Mouse (Mus musculus) E14TG2a.4 (cell line): Measurements from ENCODE around the gene Gas7.
A peak's percentile ranks its signal among the peaks of the same experiment; 100 is the strongest.

Source experiments
- CTCF ChIP-seq: conservative IDR thresholded peaks from 2 replicates; pipeline ENCODE4 v1.5.1; 2014; ENCODE audit warnings: low read length
- NANOG ChIP-seq: IDR thresholded peaks from 2 replicates; pipeline ENCODE4 v1.6.1; 2014; ENCODE audit warnings: borderline replicate concordance, low read length, mixed read lengths

DNA sequence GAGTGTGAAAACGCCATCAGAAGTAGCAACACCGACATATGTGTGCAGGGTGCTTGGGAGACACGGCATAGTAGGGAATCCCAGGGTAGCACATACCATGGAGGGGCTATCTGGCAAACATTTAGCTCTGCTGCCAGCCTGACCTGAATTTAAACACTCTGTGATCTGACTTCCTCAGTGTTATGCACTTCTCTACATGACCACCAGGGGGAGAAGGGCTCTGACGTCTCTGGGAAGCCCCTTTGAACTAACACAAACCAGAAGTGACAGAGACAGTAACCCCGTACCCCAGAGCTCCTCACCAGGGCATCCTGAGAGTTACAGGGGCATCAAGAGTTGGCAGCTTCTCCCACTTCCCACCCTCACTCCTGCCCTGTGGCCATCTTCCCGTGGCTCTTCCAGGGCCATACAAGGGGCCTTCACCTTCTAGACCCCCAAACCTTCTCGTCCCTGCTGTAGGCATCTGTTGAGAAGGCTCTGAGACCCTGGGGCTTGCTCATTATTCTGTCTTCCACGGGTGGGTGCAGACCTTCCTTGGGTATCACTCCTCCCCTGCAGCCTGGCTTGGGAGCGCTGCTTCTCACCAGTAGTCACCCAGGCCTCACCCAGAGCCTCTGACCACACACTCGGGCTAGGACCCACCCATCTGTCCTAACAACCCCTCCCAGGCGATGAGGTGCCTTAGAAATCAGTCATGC is 202.6 kb downstream of the Gas7 start:
- TF ChIP-seq CTCF (peak; percentile 87), NANOG (no peak)
